Mouse (Mus musculus) ovary, postnatal 14 days (tissue): ENCODE results near the gene Snrnp48.

ENCODE experiments used
- DNase-seq: peaks from one replicate; pipeline ENCODE4 v3.0.0; 2022; ENCODE audit warnings: low spot score

Snrnp48 gene

DNA sequence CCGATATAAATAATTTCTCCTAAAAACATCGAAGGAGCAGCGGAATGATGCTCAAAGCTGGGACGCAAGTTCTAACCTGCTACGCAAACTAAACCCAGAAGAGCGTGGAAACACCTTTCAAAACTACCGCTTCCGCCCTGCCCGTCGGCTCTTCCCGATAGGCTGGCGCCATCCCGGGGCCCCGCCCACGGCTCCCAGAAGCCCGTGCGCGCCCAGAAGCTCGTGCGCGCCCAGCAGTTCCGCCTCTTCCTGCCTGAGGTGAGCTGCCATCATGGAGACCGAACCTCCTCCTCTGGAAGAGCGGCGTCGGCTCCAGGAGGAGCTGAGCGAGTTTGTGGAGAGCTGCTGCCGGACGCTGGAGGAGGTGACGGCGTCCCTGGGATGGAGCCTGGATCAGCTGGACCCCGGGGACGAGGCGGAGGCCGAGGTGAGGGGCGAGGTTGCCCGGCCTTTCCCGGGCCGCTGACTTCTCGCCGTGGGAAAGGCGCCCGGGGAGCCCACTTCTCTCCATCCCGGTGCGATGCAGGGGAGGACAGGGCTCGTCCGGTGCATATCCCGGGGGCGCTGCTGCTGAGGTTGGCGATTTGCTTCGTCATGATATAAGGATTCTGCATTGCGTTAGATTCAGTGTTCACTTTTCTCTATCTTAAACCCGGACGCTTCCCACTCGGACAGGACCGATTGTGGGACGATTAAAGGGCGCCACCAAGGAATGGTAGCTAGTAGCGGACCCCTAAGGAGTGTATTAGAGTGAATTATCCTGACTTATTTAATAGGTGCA is at the start of gene Snrnp48:
Gene Snrnp48, plus strand, starts transcription at position 237 of the 781 bp plus-strand sequence.
- DNase-seq = peak; percentile 77

DNA sequence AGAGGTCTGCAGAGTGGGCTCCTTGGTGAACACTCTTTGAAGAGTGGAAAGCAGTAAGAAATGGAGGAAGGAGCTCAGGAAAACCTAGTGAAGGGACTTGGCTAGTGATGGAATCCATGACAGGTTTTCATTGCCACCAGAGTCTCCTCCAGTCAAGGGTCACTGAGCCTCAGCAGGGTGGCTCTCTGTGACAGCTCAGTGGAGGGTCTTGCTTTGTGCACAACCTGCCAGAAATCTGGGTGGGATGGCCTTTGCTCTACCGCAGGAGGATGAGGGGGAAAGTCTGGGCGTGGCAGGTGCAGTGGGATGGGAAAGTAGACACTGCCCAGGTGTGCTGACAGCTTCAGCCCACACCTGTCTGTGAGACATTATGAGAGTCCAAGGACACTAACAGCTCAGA is 49.2 kb upstream of the Snrnp48 start:
- no peak for DNase-seq

DNA sequence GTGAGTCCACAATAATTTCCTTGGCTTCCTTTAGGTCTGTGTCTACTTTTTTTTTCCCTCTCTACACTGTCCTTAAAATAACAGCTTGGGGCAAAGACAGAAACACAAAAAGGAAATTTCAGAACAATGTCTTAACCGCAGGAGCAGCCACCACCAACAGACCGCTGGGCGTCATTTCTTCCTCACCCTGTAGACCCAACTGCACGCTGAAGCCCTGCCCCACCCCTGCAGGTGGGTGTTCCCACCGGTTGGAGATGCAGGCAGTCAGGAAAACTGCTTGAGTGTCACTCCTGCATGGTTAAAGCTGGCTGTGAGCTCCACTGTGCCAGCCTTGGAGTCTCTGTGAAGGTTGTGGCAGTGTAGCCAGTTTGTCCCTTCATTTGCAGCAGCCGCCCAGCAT is 47.1 kb upstream of the Snrnp48 start:
- DNase-seq = no peak

DNA sequence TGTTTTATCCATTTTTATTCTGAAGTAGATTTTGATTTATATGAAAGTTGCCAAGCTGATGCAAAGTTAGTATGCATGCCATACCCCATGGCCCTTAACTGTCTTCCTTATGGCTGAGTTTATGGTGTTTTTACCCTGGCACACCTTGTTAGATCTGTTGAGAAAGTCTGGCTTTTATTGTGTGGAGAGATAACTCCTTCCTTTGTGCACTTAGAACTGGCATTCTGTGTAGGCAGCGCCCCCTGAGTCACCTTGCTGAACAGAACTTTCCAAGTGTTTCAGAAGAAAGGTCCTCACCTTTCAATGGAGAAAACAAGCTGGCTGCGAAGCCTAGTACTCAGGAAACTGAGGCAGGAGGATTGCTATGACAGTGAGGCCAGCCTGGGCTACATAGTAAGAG is 42.7 kb upstream of the Snrnp48 start:
- DNase-seq = no peak

DNA sequence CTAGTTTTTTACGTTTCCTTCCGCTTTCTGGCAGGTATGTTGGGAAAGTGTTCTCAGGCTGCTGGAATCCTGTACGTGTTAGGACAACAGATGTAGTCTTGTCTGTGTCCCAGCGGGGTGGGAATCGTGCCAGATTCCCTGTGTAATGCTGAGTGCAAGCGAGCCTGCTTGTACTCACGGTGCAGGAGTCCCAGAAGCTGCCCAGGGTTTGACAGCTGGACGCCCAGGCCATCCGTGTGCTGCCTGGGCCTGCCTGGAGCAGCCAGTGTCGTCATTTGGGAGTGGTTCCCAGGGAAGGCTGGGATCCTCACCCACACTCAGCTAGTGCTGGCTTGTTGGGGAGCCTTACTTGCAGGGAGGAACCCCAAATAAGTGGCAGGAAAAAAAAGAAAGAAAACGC is 42.1 kb upstream of the Snrnp48 start:
- DNase-seq = peak; percentile 13

DNA sequence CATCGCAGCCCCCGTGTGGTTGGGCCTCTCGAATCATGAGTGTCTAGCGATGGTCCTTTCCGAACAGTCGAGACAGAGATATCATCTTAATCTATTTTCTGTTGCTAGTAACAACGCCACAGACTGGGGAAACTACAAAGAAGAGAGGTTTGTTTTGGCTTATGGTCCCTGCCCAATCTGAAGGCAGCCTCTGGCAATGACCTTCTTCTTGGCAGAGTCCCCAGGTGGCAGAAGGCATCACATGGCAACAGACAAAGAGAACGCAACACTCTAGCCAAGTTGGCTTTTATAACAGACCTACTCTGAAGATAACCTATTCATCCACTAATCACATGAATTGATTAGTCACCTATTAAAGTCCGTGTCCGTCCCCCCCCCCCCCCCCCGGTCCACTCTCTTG is 39.8 kb upstream of the Snrnp48 start:
- no peak for DNase-seq

DNA sequence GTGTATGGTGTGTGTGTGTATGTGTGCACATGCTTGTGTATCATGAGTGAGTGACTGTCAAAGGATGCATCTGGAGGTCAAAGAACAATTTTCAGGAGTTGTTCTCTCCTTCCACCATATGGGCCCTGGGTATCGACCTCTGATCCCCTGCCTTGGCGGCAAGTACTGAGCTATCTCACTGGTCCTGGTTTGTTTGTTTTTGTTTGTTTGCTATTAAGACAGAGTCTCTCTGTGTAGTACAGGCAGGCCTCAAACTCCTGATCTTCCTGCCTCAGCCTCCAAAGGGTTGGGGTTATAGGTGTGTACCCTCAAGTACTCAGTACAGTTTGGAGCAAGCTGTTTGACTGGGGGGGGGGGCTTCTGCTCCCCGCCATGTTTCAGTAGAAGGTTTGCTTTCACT is 37.7 kb upstream of the Snrnp48 start:
- no peak for DNase-seq

DNA sequence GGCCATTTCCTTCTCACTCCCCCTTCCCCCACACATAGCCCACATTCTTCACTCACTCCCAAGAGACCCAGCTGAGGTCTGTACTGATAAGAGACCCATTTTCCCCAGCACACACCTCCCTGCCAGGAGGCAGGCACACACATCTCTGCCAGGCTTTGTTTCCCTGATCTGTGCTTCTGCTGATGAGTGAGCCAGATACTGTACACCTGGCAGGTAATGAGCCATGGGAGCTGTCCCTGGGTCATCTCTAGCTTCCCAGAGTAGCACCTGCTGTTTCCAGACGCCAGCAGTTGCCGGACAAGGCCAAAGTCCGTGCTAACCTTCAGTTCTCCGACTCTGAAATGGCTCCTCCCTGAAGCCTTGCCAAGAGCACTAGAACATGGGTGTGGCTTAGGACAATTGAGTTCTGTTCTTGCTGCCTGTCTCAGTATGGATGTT is 34.0 kb upstream of the Snrnp48 start:
- peak; percentile 9 for DNase-seq

DNA sequence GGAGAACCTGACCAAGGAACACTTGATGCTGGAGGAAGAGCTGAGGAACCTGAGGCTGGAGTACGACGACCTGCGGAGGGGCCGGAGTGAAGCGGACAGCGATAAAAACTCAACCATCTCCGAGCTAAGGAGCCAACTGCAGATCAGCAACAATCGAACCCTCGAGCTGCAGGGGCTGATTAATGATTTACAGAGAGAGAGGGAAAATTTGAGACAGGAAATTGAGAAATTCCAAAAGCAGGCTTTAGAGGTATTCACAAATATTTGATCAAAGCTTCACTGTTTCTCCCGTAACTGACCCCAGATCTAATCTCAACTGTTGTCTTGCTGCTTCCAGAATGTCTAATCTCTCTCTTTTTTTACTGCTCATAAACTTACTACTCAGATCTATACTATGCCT is 11.3 kb upstream of the Snrnp48 start:
- DNase-seq = no peak

DNA sequence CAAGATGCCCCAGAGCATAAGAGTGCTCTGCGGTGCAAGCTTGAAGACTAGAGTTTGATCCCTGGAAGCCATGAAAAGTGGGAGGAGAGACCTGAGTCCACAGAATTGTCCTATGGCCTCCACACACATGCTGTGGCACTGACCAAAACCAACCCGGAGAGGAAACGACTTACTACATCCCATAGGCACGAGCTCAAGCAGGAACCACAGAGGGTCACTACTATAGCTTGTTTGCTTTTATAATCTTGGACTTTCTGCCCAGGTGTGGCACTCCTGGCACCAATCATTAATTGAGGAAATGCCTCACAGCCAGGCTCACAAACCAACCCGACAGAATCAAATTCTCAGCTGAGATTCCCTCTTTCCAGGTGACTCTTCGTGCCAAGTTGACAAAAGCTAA is 3.3 kb upstream of the Snrnp48 start:
- no peak for DNase-seq

DNA sequence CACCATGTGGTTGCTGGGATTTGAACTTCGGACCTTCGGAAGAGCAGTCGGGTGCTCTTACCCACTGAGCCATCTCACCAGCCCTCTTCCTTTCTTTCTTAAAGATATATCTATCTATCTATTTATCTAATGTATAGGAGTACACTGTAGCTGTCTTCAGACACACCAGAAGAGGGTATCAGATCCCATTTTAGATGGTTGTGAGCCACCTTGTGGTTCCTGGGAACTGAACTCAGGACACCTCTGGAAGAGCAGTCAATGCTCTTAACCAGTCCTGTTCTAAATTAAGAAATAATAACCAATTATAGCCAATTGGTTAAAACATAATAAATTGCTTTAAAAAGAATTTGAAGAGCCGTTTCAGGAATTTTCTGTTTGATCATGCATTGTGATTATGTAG is 567 bp upstream of the Snrnp48 start:
- no peak for DNase-seq

DNA sequence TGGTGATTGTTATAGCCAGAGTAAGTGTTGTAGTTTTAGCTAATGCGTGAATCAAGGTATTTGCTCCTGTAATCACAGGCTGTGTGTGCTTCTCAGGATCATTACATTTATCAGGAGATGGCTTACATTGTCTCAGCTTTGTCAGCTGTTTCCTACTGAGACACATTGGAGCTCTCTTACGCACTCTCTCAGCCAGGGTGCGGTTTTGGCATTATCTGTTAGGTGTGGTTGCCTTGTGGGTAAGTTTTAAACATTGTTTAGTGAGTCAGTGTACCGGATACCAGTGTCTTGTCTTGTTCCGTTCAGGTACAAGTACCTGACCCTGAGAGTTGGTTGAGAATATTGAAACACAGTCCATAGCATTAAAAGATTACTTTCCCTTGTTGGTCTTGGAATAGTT is 6.4 kb downstream of the Snrnp48 start:
- DNase-seq = no peak

DNA sequence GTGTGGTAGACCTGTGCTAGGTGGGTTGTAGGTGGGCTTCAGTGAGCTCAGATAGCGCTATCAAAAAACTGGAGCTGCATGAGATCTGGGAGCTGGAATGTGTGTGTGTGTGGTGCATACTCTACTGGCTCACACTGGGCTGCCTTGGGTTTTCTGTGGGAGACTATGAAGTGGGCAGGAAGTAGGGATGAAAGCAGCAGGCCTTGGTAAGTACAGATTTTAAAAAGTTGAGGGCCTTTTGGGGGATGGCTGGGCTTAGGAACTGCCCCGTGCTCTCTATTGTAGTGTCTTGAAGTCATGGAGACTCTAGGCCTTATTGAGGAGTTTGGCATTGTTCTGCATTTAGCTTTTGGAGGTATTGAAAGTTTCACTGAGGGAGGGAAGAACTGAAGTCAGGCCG is 13.9 kb downstream of the Snrnp48 start:
- no peak for DNase-seq

DNA sequence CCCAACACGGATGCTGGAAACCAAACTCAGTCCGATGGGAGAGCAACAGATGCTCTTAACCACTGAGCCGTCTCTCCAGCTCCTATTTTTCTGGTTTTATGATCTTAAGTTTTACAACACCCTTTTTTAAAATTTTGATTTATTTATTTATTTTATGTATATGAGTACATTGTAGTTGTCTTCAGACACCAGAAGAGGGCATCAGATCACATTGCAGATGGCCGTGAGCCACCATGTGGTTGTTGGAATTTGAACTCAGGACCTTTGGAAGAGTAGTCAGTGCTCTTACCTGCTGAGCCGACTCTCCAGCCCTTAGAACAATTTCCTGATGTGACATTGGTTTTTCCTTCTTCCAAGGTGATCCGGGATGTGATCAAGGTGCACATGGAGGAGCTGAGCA is 15.6 kb downstream of the Snrnp48 start:
- no peak for DNase-seq

DNA sequence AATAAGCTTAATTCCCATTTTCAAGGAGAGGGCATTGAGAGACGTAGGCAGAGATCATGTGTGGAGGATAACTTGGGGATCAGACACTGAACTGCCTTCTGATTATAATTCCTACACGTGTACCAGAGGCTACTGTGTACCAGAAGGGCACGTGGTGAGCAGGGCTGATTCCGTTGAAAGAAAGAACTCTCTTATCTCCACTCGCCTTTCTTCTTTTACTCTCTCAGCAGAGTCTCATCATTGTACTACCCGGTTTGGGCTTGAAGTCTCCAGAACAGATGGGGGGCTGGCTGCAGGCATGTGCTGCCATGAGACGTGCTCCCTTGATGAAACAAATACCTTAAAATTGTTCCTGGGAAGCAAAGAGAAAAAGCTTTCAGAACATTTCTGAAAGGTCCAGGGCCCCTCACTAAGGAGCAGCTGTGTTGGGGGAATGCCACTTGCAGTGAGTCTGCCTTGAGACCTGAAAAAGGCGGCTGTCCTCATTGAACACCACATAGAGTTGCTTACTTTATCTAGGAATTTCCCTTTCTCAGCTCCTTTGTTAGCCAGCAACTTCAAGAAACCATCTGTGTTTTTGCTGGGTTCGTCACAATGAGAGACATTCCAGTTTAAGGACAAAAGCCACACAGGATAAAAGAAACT is 25.6 kb downstream of the Snrnp48 start:
- no peak for DNase-seq

DNA sequence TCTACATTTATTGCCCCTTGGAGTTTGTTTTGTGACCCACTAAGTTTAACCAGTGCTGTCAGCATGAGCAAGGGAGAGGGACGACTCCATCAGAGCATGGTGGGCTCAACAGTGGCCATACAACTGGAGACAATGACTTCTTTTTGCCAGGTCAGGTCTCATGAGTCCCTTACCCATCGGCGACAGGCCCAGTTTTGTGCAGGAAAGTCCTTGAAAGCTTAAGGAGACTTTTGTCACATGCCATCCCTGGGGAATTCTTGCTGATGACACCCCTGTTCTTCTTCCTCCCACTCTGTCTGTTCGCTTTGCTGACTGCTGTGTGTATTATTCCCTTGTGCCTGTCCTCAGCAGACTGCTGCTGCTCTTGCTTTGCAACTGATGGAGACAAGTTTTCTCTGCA is 27.7 kb downstream of the Snrnp48 start:
- DNase-seq = no peak

DNA sequence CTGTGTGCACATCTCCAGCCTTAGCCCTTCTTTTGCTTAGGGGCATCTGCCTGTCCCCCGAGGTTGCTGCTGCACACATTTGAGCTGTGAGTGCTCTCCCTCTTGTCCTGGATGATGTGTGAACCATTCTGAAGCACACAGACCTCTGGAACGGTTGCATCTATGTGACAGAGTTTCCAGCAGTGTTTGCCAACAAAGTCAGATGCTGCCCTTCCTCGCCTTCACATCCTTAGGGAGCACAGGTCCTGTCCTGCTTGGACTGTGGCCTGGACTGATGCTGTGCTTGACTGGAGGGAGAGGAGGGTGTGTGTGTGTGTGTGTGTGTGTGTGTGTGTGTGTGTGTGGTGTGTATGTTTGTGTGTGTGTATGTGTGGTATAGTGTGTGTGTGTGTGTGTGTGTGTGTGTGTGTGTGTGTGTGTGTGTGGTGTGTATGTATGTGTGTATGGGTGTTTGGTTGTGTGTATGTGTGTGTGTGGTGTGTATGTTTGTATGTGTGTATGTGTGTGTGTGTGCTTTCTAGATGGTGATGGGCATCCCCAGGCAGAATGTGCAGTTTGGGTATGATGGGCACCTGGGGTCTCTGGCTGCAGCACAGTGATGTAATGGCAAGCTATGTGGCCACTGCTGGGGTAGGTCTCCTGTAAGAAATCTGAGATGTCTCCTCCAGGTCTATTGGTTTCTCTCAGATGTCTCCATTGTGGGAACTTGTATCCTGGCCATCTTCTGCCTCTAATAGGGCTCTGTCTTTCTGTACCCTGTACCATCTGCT is 28.3 kb downstream of the Snrnp48 start:
- no peak for DNase-seq

DNA sequence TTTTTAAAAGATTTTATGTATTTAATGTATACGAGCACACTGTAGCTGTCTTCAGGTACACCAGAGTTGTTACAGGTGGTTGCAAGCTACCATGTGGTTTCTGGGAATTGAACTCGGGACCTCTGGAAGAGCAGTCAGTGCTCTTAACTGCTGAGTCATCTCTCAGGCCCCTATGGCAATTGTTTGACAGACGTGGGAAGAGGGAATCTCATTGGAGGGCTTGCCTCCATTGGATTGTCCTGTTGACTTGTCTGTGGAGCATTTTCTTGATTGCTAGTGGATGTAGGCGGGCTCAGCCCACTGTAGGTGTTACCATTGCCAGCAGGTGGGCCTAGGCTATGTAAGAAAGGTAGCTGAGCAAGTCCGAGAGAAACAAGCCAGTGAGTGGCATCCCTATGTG is 29.9 kb downstream of the Snrnp48 start:
- DNase-seq = no peak

DNA sequence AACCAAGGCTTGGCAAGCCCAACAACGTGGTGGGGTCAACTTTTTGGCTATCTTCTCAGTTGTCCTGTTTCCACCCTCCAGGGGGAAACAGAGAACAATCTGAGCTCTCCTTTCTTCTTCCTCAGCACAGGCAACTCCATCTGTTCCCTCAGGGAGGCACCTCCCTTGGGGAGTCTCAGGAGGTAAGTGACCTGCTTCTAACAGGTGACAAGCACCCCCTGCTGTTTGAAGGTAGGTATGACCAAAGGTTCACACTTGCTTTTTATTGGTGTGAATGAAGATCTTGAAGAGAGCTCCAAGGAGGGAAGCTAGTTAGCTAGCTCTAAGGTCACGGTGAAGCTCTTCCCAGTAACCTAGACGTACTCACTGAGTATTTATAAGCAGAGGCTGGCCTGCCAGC is 30.6 kb downstream of the Snrnp48 start:
- no peak for DNase-seq

DNA sequence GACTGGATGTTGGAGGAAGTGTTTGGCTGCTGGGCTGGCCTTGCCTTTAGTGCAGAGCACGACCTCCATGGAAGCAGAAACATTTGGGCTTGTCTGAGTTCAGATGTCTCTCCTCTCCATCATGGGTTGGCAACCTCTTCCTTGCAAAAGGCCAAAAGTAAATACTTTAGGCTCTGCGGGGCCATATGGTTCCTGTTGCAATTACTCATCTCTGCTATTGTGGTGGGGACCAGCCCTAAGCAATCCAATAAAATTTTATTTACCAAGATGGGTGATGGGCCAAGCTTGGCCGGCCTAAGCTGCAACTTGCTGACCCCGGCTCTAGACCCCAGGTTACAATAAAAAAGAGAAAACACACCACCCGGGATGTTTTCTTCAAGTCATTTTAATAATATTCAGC is 43.4 kb downstream of the Snrnp48 start:
- DNase-seq = no peak

DNA sequence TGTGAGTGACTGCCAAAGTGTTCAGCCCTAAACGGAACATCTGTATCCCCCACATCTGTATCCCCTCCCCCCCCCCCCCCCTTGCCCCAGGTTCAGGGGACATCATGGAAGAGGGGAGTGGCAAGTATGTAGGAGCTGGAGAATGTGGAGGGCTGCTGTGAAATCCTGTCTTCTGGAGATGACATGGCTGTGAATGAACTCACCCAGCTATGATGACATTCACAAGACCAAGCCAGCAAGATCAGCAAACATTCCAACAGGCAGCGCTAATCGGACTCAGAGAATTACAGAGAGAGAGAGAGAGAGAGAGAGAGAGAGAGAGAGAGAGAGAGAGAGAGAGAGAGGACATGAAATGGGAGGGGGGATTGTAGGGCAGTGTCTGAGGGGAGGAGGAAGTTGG is 46.5 kb downstream of the Snrnp48 start:
- DNase-seq = no peak

DNA sequence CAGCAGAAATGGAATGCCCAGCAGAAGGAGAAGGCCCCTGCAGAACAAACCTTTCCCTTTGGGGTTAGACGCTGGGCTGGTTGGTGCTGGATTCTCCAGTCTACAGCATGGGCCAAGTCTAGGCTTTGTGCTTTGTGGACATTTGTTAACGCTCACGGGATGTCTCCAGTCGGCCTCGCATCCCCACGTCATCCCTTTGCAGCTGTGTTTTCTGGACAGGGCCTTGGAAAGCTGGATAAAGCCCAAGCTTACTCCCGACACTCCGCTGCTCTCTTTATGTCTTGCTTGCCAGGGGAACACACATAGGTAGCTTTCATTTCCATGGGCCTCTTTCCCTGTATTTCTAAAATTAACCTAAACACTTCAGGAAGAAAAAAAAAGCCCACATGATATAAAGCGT is 49.0 kb downstream of the Snrnp48 start:
- no peak for DNase-seq

DNA sequence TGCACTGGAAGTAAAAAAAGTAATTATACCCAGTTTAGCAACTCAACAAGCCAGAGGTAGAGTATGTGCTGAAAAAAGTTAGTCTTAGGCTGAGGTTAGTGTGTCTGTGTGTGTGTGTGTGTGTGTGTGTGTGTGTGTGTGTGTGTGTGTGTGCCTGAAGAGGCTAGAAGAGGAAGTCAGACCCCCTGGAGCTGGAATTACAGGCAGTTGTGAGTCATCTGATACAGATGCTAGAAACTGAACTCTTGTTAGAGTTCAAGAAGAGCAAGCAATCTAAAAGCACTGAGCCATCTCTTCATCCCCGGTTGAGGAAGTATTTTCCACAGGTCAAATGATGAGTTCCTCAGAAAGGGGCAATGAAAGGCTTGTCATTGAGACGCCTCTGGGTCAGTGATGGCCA is 54.2 kb downstream of the Snrnp48 start:
- no peak for DNase-seq
